Mouse (Mus musculus): ENCODE results near the gene Dnah17.

DNA sequence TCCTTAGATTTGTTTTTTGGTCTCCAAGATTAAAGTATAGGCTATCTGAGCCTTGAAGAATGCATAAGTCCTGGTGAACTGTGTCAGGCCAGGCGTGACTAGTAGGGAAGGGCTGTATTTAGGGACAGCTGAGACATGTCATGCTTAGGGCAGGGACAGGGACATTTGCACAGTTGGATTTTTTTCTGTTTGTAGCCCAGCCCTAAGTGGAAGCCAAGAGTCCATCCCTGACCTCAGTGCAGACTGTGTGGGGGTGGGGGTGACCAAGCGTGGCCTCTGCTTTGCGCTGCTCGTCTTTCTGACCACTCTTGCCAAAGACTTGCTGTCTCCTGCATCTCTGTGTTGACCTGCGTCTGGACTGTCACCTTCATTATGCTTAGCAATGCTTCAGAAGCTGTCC is 126.2 kb downstream of the Dnah17 start:
- TF ChIP-seq MYOG (IDR thresholded peaks at IDR 0.05; ENCODE audit: control insufficient read depth in 1 of 3, insufficient read depth in 1 of 3, insufficient read length in 2 of 3, low read depth in 2 of 3) = peak in 2 of 3 experiments; percentile 31 to 51
- TF ChIP-seq E2F4 (IDR thresholded peaks at IDR 0.05; ENCODE audit: insufficient read depth) = no peak
- no peak for TF ChIP-seq POLR2A (IDR thresholded peaks at IDR 0.05; ENCODE audit: insufficient read length, low read depth)
- TF ChIP-seq POLR2AphosphoS2 (IDR thresholded peaks at IDR 0.05; ENCODE audit: insufficient read length, low read depth) = no peak
- TF ChIP-seq MAX (IDR thresholded peaks at IDR 0.05; ENCODE audit: low read depth) = no peak
- TF ChIP-seq USF1 (IDR thresholded peaks at IDR 0.05; ENCODE audit: low read depth) = no peak
- TF ChIP-seq CEBPB (IDR thresholded peaks at IDR 0.05; ENCODE audit: insufficient read depth, poor library complexity, severe bottlenecking) = no peak
- no peak for TF ChIP-seq TCF3 (IDR thresholded peaks at IDR 0.05; ENCODE audit: insufficient read length, low read depth)
